Mouse (Mus musculus) urinary bladder, postnatal 14 days (tissue): Measurements from ENCODE around the gene Cers5.
"Not testable (repeated sequence)": the region's sequence is repeated elsewhere in the genome, so short reads cannot be mapped to it uniquely, and the experiment has no call there.

Source experiments
- DNase-seq: peaks from one replicate; pipeline ENCODE4 v3.0.0; 2021; ENCODE audit warnings: low spot score

Cers5 gene

GRCm38 (mm10) chr15:99708176-99708575 lies 64.5 kb downstream of the Cers5 start:
- DNase-seq = no peak

GRCm38 (mm10) chr15:99705440-99706048 lies 67.1 kb downstream of the Cers5 start, which contains the start of gene Gm17349:
Gene Gm17349, minus strand, starts transcription at chr15:99705490.
- DNase-seq = peak; percentile 56

GRCm38 (mm10) chr15:99704881-99705280 lies 67.8 kb downstream of the Cers5 start:
- no peak for DNase-seq

GRCm38 (mm10) chr15:99704041-99704681 lies 68.5 kb downstream of the Cers5 start:
- no peak for DNase-seq

- DNase-seq = no peak
These were observed 69.0 kb downstream of the Cers5 start for GRCm38 (mm10) chr15:99703676-99704040.

GRCm38 (mm10) chr15:99703104-99703503 lies 69.6 kb downstream of the Cers5 start:
- DNase-seq = no peak

GRCm38 (mm10) chr15:99701999-99702900 lies 70.4 kb downstream of the Cers5 start, which contains the start of gene Smarcd1:
Gene Smarcd1, plus strand, starts transcription at chr15:99702129.
- peak; percentile 94 for DNase-seq

GRCm38 (mm10) chr15:99701640-99701998 lies 71.1 kb downstream of the Cers5 start:
- DNase-seq = not testable (repeated sequence)

- DNase-seq = no peak
These were observed 72.2 kb downstream of the Cers5 start for GRCm38 (mm10) chr15:99700219-99701106.

GRCm38 (mm10) chr15:99699715-99700114 lies 73.0 kb downstream of the Cers5 start:
- no peak for DNase-seq

- DNase-seq = no peak
These were observed 74.1 kb downstream of the Cers5 start for GRCm38 (mm10) chr15:99698533-99699085.

- no peak for DNase-seq
These were observed 75.4 kb downstream of the Cers5 start for GRCm38 (mm10) chr15:99697309-99697708.

- DNase-seq = no peak
These were observed 80.7 kb downstream of the Cers5 start for GRCm38 (mm10) chr15:99691976-99692375.

- DNase-seq = no peak
These were observed 81.8 kb downstream of the Cers5 start for GRCm38 (mm10) chr15:99690924-99691323.

- peak; percentile 50 for DNase-seq
These were observed 84.0 kb downstream of the Cers5 start for GRCm38 (mm10) chr15:99688712-99689111.
